Mouse (Mus musculus) mature B cell (primary cell): ENCODE data around the gene Rex1bd.

Experiments
- in situ Hi-C: fragments of 300-500 bp; cut with MboI; formaldehyde crosslinking; loops from 2 replicates; pipeline ENCODE4 v1.14.3; 2019

Rex1bd gene

GRCm38 (mm10) chr8:70477269-70477982 lies 29.1 kb downstream of the Rex1bd start:
- in situ Hi-C loops: no loop called here

GRCm38 (mm10) chr8:70476333-70477268 lies 30.0 kb downstream of the Rex1bd start, which contains the start of gene Klhl26:
Klhl26 (minus strand) TSS chr8:70476968.
- in situ Hi-C loops: no loop called here

- in situ Hi-C loops: no loop called here
These were observed 34.7 kb downstream of the Rex1bd start for GRCm38 (mm10) chr8:70471856-70472255.

- in situ Hi-C loops: no loop called here
These were observed 36.6 kb downstream of the Rex1bd start for GRCm38 (mm10) chr8:70469938-70470337.

GRCm38 (mm10) chr8:70469295-70469916 lies 37.1 kb downstream of the Rex1bd start:
- in situ Hi-C loops: no loop called here

GRCm38 (mm10) chr8:70468733-70469132 lies 37.8 kb downstream of the Rex1bd start:
- in situ Hi-C loops: no loop called here

GRCm38 (mm10) chr8:70467907-70468306 lies 38.6 kb downstream of the Rex1bd start:
- in situ Hi-C loops: no loop called here

- in situ Hi-C loops: no loop called here
These were observed 39.3 kb downstream of the Rex1bd start for GRCm38 (mm10) chr8:70467229-70467725.

GRCm38 (mm10) chr8:70466771-70467170 lies 39.8 kb downstream of the Rex1bd start:
- in situ Hi-C loops: no loop called here

- in situ Hi-C loops: no loop called here
These were observed 40.2 kb downstream of the Rex1bd start for GRCm38 (mm10) chr8:70466305-70466704.

GRCm38 (mm10) chr8:70465701-70466100 lies 40.9 kb downstream of the Rex1bd start:
- in situ Hi-C loops: no loop called here

GRCm38 (mm10) chr8:70464162-70464561 lies 42.4 kb downstream of the Rex1bd start:
- in situ Hi-C loops: no loop called here

- in situ Hi-C loops: no loop called here
These were observed 43.2 kb downstream of the Rex1bd start for GRCm38 (mm10) chr8:70463306-70463705.

GRCm38 (mm10) chr8:70462516-70462813 lies 44.1 kb downstream of the Rex1bd start:
- in situ Hi-C loops: no loop called here

GRCm38 (mm10) chr8:70461765-70462515 lies 44.6 kb downstream of the Rex1bd start:
- in situ Hi-C loops: no loop called here

- in situ Hi-C loops: no loop called here
These were observed 45.9 kb downstream of the Rex1bd start for GRCm38 (mm10) chr8:70460606-70461005.

- in situ Hi-C loops: no loop called here
These were observed 46.4 kb downstream of the Rex1bd start for GRCm38 (mm10) chr8:70460199-70460598.

- in situ Hi-C loops: no loop called here
These were observed 46.9 kb downstream of the Rex1bd start for GRCm38 (mm10) chr8:70459636-70460035.

- in situ Hi-C loops: no loop called here
These were observed 48.1 kb downstream of the Rex1bd start for GRCm38 (mm10) chr8:70458462-70458861.

- in situ Hi-C loops: no loop called here
These were observed 48.7 kb downstream of the Rex1bd start for GRCm38 (mm10) chr8:70457882-70458281.

- in situ Hi-C loops: no loop called here
These were observed 49.6 kb downstream of the Rex1bd start for GRCm38 (mm10) chr8:70456996-70457395.
